Mouse (Mus musculus) kidney, adult 9 months (tissue): ENCODE data around the gene Zfp622.
"Not testable (repeated sequence)": the region's sequence is repeated elsewhere in the genome, so short reads cannot be mapped to it uniquely, and the experiment has no call there.

Experiments used
- DNase-seq: peaks from one replicate; pipeline ENCODE4 v3.0.0; 2022

Zfp622 gene

GRCm38 (mm10) chr15:25972758-25973157, 11.4 kb upstream of the Zfp622 start:
- no peak for DNase-seq

GRCm38 (mm10) chr15:25974352-25974751, 9.8 kb upstream of the Zfp622 start:
- no peak for DNase-seq

- no peak for DNase-seq
Measured at GRCm38 (mm10) chr15:25975810-25976209, 8.4 kb upstream of the Zfp622 start.

GRCm38 (mm10) chr15:25983614-25984013, 552 bp upstream of the Zfp622 start:
- DNase-seq = not testable (repeated sequence)

- no peak for DNase-seq
Measured at GRCm38 (mm10) chr15:25984734-25985492, 747 bp downstream of the Zfp622 start.

- peak; percentile 77 for DNase-seq
Measured at GRCm38 (mm10) chr15:25992992-25993727, 9.0 kb downstream of the Zfp622 start.

GRCm38 (mm10) chr15:25995521-25995920, 11.4 kb downstream of the Zfp622 start:
- DNase-seq = peak; percentile 20

- DNase-seq = not testable (repeated sequence)
Measured at GRCm38 (mm10) chr15:25999545-25999944, 15.4 kb downstream of the Zfp622 start.

- DNase-seq = no peak
Measured at GRCm38 (mm10) chr15:26008621-26009020, 24.5 kb downstream of the Zfp622 start.

GRCm38 (mm10) chr15:26012891-26013290, 28.7 kb downstream of the Zfp622 start:
- DNase-seq = no peak

GRCm38 (mm10) chr15:26015979-26016665, 32.0 kb downstream of the Zfp622 start:
- DNase-seq = peak; percentile 26

- DNase-seq = no peak
Measured at GRCm38 (mm10) chr15:26021721-26022120, 37.6 kb downstream of the Zfp622 start.

GRCm38 (mm10) chr15:26022636-26023035, 38.5 kb downstream of the Zfp622 start:
- no peak for DNase-seq

- peak; percentile 8 for DNase-seq
Measured at GRCm38 (mm10) chr15:26031692-26032091, 47.5 kb downstream of the Zfp622 start.

- DNase-seq = no peak
Measured at GRCm38 (mm10) chr15:26040567-26040966, 56.4 kb downstream of the Zfp622 start.

- no peak for DNase-seq
Measured at GRCm38 (mm10) chr15:26041196-26041947, 57.2 kb downstream of the Zfp622 start.
